Mouse (Mus musculus): ENCODE data around the gene Wdr70. TPM values are rescaled to one million over a fixed set of nuclear protein-coding genes. Genes with fewer than 3 reads are reported as not detected.

The Wdr70 gene
- polyA plus RNA-seq, 1 experiment from 2014 or later: 21.7 TPM

- ATAC-seq: no peak
- H3K36me3 ChIP-seq (ENCODE audit: control insufficient read depth, insufficient read depth): no peaks in the 10 kb centered on the region
- no peaks in the 10 kb centered on the region for H3K9me3 ChIP-seq (ENCODE audit: control insufficient read depth)
- no peak overlapping the region for H3K27ac ChIP-seq (ENCODE audit: low read depth, low read length)
- no peak overlapping the region for H3K4me2 ChIP-seq (replicated peaks; ENCODE audit: low read depth)
- H3K27me3 ChIP-seq (replicated peaks; ENCODE audit: control insufficient read depth, insufficient read depth, low read length): no peaks in the 10 kb centered on the region
- no peak for TF ChIP-seq CTCF (IDR thresholded peaks at IDR 0.05; ENCODE audit: low read depth)
- WGBS: 77% methylated on average over 6 of the region's 6 CpGs
- H3K4me3 ChIP-seq (ENCODE audit: low read depth, low read length): no peak overlapping the region
- no peaks in the 10 kb centered on the region for H3K4me1 ChIP-seq (replicated peaks; ENCODE audit: control insufficient read depth, insufficient read depth, low read length)
- H3K9ac ChIP-seq (ENCODE audit: low read depth, low read length): no peak overlapping the region
Measured at GRCm38 (mm10) chr15:7962786-7963185, 136.2 kb downstream of the Wdr70 start.

GRCm38 (mm10) chr15:7961489-7961888, 137.5 kb downstream of the Wdr70 start:
- H3K4me2 ChIP-seq (replicated peaks; ENCODE audit: low read depth): no peak overlapping the region
- H3K4me1 ChIP-seq (replicated peaks; ENCODE audit: control insufficient read depth, insufficient read depth, low read length): no peaks in the 10 kb centered on the region
- H3K36me3 ChIP-seq (ENCODE audit: control insufficient read depth, insufficient read depth): no peaks in the 10 kb centered on the region
- no peaks in the 10 kb centered on the region for H3K9me3 ChIP-seq (ENCODE audit: control insufficient read depth)
- no peak overlapping the region for H3K4me3 ChIP-seq (ENCODE audit: low read depth, low read length)
- no peak for TF ChIP-seq CTCF (IDR thresholded peaks at IDR 0.05; ENCODE audit: low read depth)
- no peak overlapping the region for H3K27ac ChIP-seq (ENCODE audit: low read depth, low read length)
- WGBS: 37% methylated on average over 2 of the region's 2 CpGs
- H3K9ac ChIP-seq (ENCODE audit: low read depth, low read length): no peak overlapping the region
- no peaks in the 10 kb centered on the region for H3K27me3 ChIP-seq (replicated peaks; ENCODE audit: control insufficient read depth, insufficient read depth, low read length)
- ATAC-seq: no peak

DNA sequence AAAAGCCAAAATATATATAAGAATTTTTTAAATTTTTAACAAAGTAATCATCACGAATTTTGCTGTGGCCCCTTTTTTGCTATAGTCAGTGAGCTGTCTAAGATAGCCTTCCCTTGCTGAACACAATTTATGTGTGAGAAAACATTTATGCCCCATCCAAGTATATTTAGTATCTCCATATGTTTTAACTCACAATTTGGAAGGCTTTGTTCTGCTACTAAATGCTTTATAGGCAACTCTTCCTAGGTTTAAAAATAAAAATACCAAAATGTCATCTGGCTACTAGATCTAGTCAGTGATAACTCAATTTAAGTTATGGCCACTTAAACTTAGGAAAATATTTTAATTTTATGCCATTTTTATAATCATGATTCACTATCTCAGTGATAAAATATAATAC, 142.1 kb downstream of the Wdr70 start:
- H3K36me3 ChIP-seq (ENCODE audit: control insufficient read depth, insufficient read depth): no peaks in the 10 kb centered on the region
- no peak overlapping the region for H3K4me2 ChIP-seq (replicated peaks; ENCODE audit: low read depth)
- H3K4me3 ChIP-seq (ENCODE audit: low read depth, low read length): no peak overlapping the region
- ATAC-seq: no peak
- WGBS: 72% methylated on average over 1 of the region's 1 CpGs
- H3K9me3 ChIP-seq (ENCODE audit: control insufficient read depth): no peaks in the 10 kb centered on the region
- H3K27me3 ChIP-seq (replicated peaks; ENCODE audit: control insufficient read depth, insufficient read depth, low read length): no peaks in the 10 kb centered on the region
- no peak overlapping the region for H3K27ac ChIP-seq (ENCODE audit: low read depth, low read length)
- no peaks in the 10 kb centered on the region for H3K4me1 ChIP-seq (replicated peaks; ENCODE audit: control insufficient read depth, insufficient read depth, low read length)
- H3K9ac ChIP-seq (ENCODE audit: low read depth, low read length): no peak overlapping the region
- no peak for TF ChIP-seq CTCF (IDR thresholded peaks at IDR 0.05; ENCODE audit: low read depth)

GRCm38 (mm10) chr15:7950561-7950960, 148.4 kb downstream of the Wdr70 start:
- no peaks in the 10 kb centered on the region for H3K27me3 ChIP-seq (replicated peaks; ENCODE audit: control insufficient read depth, insufficient read depth, low read length)
- 84% methylated on average over 7 of the region's 7 CpGs for WGBS
- peak; percentile 60 for ATAC-seq

GRCm38 (mm10) chr15:7941690-7942089, 157.3 kb downstream of the Wdr70 start:
- WGBS: 43% methylated on average over 3 of the region's 3 CpGs
- Histone ChIP-seq H3K9me3 (ENCODE audit: control insufficient read depth) (no peaks in the 10 kb centered on the region), H3K4me1 (replicated peaks; ENCODE audit: control insufficient read depth, insufficient read depth, low read length) (no peaks in the 10 kb centered on the region), H3K4me3 (ENCODE audit: low read depth, low read length) (no peak overlapping the region), H3K4me2 (replicated peaks; ENCODE audit: low read depth) (no peak overlapping the region), H3K9ac (ENCODE audit: low read depth, low read length) (no peak overlapping the region), H3K36me3 (ENCODE audit: control insufficient read depth, insufficient read depth) (no peaks in the 10 kb centered on the region), H3K27ac (ENCODE audit: low read depth, low read length) (no peak overlapping the region), H3K27me3 (replicated peaks; ENCODE audit: control insufficient read depth, insufficient read depth, low read length) (no peaks in the 10 kb centered on the region)
- no peak for ATAC-seq
- TF ChIP-seq CTCF (IDR thresholded peaks at IDR 0.05; ENCODE audit: low read depth): no peak

More at GRCm38 (mm10) chr15:7950561-7950960, 148.4 kb downstream of the Wdr70 start:
- no peak overlapping the region for H3K9ac ChIP-seq (ENCODE audit: low read depth, low read length)
- H3K4me3 ChIP-seq (ENCODE audit: low read depth, low read length): no peak overlapping the region
- H3K9me3 ChIP-seq (ENCODE audit: control insufficient read depth): no peaks in the 10 kb centered on the region
- H3K4me1 ChIP-seq (replicated peaks; ENCODE audit: control insufficient read depth, insufficient read depth, low read length): no peaks in the 10 kb centered on the region
- no peak for TF ChIP-seq CTCF (IDR thresholded peaks at IDR 0.05; ENCODE audit: low read depth)
- H3K36me3 ChIP-seq (ENCODE audit: control insufficient read depth, insufficient read depth): no peaks in the 10 kb centered on the region
- H3K4me2 ChIP-seq (replicated peaks; ENCODE audit: low read depth): no peak overlapping the region
- H3K27ac ChIP-seq (ENCODE audit: low read depth, low read length): no peak overlapping the region

DNA sequence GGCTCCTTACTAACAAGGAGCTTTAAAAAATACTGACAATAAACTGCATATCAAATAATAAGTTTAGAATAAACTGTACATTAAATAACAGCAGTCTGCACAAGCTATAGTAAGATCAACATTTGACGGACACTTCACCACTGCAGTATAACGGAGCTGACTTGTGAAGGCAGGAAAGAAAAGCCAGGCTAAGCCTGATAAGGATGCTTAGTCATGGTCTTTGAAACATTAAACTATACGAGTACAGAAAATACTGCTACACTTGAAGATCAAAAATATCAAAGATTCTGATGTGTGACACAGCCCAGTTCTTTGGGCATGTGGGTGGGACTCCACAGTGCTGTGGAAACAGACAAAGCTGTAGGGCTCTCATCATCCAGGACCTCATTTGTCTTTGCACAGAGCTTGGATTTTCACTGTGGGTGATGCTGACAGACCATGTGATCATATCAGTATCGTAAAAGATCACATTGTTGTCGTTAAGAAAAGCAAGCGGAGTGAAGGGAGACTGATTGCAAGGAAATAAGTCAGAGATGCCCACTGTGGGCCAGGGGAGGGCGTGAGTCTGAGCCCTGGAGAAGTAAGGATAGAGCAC, 163.3 kb downstream of the Wdr70 start:
- Histone ChIP-seq H3K4me1 (replicated peaks; ENCODE audit: control insufficient read depth, insufficient read depth, low read length) (no peaks in the 10 kb centered on the region), H3K9ac (ENCODE audit: low read depth, low read length) (no peak overlapping the region), H3K27ac (ENCODE audit: low read depth, low read length) (no peak overlapping the region), H3K4me3 (ENCODE audit: low read depth, low read length) (no peak overlapping the region), H3K27me3 (replicated peaks; ENCODE audit: control insufficient read depth, insufficient read depth, low read length) (no peaks in the 10 kb centered on the region), H3K9me3 (ENCODE audit: control insufficient read depth) (no peaks in the 10 kb centered on the region), H3K4me2 (replicated peaks; ENCODE audit: low read depth) (no peak overlapping the region), H3K36me3 (ENCODE audit: control insufficient read depth, insufficient read depth) (no peaks in the 10 kb centered on the region)
- no peak for ATAC-seq
- no peak for TF ChIP-seq CTCF (IDR thresholded peaks at IDR 0.05; ENCODE audit: low read depth)
- 67% methylated on average over 7 of the region's 7 CpGs for WGBS

GRCm38 (mm10) chr15:7934580-7934979, 164.4 kb downstream of the Wdr70 start:
- no peaks in the 10 kb centered on the region for H3K27me3 ChIP-seq (replicated peaks; ENCODE audit: control insufficient read depth, insufficient read depth, low read length)
- H3K4me2 ChIP-seq (replicated peaks; ENCODE audit: low read depth): no peak overlapping the region
- no peak overlapping the region for H3K4me3 ChIP-seq (ENCODE audit: low read depth, low read length)
- no peaks in the 10 kb centered on the region for H3K4me1 ChIP-seq (replicated peaks; ENCODE audit: control insufficient read depth, insufficient read depth, low read length)
- no peak for ATAC-seq
- no peaks in the 10 kb centered on the region for H3K36me3 ChIP-seq (ENCODE audit: control insufficient read depth, insufficient read depth)
- H3K9me3 ChIP-seq (ENCODE audit: control insufficient read depth): no peaks in the 10 kb centered on the region
- no peak overlapping the region for H3K27ac ChIP-seq (ENCODE audit: low read depth, low read length)
- no peak for TF ChIP-seq CTCF (IDR thresholded peaks at IDR 0.05; ENCODE audit: low read depth)
- WGBS: 46% methylated on average over 4 of the region's 4 CpGs
- H3K9ac ChIP-seq (ENCODE audit: low read depth, low read length): no peak overlapping the region

Data from intestine, postnatal 0 days (tissue).